Mouse (Mus musculus): ENCODE data around the gene Nsun7. TPM values are rescaled to one million over a fixed set of nuclear protein-coding genes. Genes with fewer than 3 reads are reported as not detected.

Nsun7 gene
- polyA plus RNA-seq, 1 experiment, result 56.5 TPM

GRCm38 (mm10) chr5:66279650-66280049, 20.0 kb downstream of the Nsun7 start:
- Histone ChIP-seq H3K4me1 (ENCODE audit: control insufficient read depth, insufficient read depth, low read length) (no peaks in the 10 kb centered on the region), H3K27me3 (ENCODE audit: control insufficient read depth, insufficient read depth, low read length) (no peaks in the 10 kb centered on the region), H3K36me3 (ENCODE audit: control insufficient read depth, insufficient read depth, low read length) (no peaks in the 10 kb centered on the region; the same call in 1 of the 2 replicates), H3K4me3 (ENCODE audit: control insufficient read depth, low read depth, low read length) (no peak overlapping the region), H3K27ac (ENCODE audit: control insufficient read depth, insufficient read depth, low read depth, low read length) (no peak overlapping the region)
- TF ChIP-seq POLR2A (IDR thresholded peaks at IDR 0.05; ENCODE audit: control insufficient read depth, low read depth, low read length) (no peak), CTCF (IDR thresholded peaks at IDR 0.05; ENCODE audit: control insufficient read depth, insufficient read depth, insufficient replicate concordance, low read depth, low read length) (no peak)

- no peaks in the 10 kb centered on the region for H3K4me1 ChIP-seq (ENCODE audit: control insufficient read depth, insufficient read depth, low read length)
- no peak overlapping the region for H3K4me3 ChIP-seq (ENCODE audit: control insufficient read depth, low read depth, low read length)
- H3K27ac ChIP-seq (ENCODE audit: control insufficient read depth, insufficient read depth, low read depth, low read length), result no peak overlapping the region
- TF ChIP-seq POLR2A (IDR thresholded peaks at IDR 0.05; ENCODE audit: control insufficient read depth, low read depth, low read length), result no peak
- no peak for TF ChIP-seq CTCF (IDR thresholded peaks at IDR 0.05; ENCODE audit: control insufficient read depth, insufficient read depth, insufficient replicate concordance, low read depth, low read length)
- H3K27me3 ChIP-seq (ENCODE audit: control insufficient read depth, insufficient read depth, low read length), result no peaks in the 10 kb centered on the region
- H3K36me3 ChIP-seq (ENCODE audit: control insufficient read depth, insufficient read depth, low read length), result no peaks in the 10 kb centered on the region; the same call in 1 of the 2 replicates
Measured at GRCm38 (mm10) chr5:66280742-66281141, 21.0 kb downstream of the Nsun7 start.

- no peak for TF ChIP-seq POLR2A (IDR thresholded peaks at IDR 0.05; ENCODE audit: control insufficient read depth, low read depth, low read length)
- no peak for TF ChIP-seq CTCF (IDR thresholded peaks at IDR 0.05; ENCODE audit: control insufficient read depth, insufficient read depth, insufficient replicate concordance, low read depth, low read length)
- Histone ChIP-seq H3K27me3 (ENCODE audit: control insufficient read depth, insufficient read depth, low read length) (no peaks in the 10 kb centered on the region), H3K27ac (ENCODE audit: control insufficient read depth, insufficient read depth, low read depth, low read length) (no peak overlapping the region), H3K4me3 (ENCODE audit: control insufficient read depth, low read depth, low read length) (no peak overlapping the region), H3K36me3 (ENCODE audit: control insufficient read depth, insufficient read depth, low read length) (no peaks in the 10 kb centered on the region), H3K4me1 (ENCODE audit: control insufficient read depth, insufficient read depth, low read length) (no peaks in the 10 kb centered on the region)
Measured at GRCm38 (mm10) chr5:66294106-66294625, 34.5 kb downstream of the Nsun7 start.

DNA sequence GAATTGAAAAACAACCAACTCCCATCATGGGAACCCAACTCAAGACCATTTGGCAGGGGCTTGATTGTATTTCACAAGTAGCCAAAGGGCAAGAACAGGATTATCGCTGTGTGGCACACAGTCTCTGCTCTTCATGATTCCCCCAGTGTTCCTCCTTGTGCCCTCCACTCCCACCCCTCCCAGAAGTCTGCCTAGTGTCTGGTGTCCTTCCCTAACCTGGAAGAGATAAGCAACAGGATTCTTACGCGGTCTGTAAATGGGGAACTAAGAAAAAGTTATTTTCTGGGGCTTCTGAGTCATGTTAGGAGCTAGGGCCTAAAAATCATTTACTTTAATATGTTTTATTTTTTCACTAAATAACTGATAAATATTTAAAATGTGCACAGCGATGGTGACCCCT, 35.3 kb downstream of the Nsun7 start:
- Histone ChIP-seq H3K36me3 (ENCODE audit: control insufficient read depth, insufficient read depth, low read length) (no peaks in the 10 kb centered on the region), H3K4me3 (ENCODE audit: control insufficient read depth, low read depth, low read length) (no peak overlapping the region), H3K27me3 (ENCODE audit: control insufficient read depth, insufficient read depth, low read length) (no peaks in the 10 kb centered on the region), H3K27ac (ENCODE audit: control insufficient read depth, insufficient read depth, low read depth, low read length) (no peak overlapping the region), H3K4me1 (ENCODE audit: control insufficient read depth, insufficient read depth, low read length) (no peaks in the 10 kb centered on the region)
- no peak for TF ChIP-seq POLR2A (IDR thresholded peaks at IDR 0.05; ENCODE audit: control insufficient read depth, low read depth, low read length)
- TF ChIP-seq CTCF (IDR thresholded peaks at IDR 0.05; ENCODE audit: control insufficient read depth, insufficient read depth, insufficient replicate concordance, low read depth, low read length), result no peak

DNA sequence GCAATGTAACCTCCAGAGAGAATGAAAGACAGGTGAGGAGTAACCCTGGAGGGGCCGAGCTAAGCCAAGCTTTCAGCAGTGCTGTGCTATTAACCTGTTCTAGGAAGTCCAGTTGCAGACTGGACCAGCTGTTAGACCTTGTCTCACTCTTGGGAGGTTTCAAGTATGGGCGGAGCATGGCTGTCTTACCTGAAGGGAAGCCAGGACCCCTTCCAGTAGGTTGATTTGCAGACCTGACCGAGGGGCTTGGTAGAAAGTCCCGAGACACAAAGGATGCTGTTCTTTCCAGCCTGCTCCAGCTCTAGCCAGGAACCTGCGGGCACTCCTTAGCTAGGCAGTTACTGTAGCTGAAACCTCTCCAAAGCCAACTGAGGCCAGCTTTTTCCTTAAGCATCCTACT, 36.4 kb downstream of the Nsun7 start:
- no peak overlapping the region for H3K27ac ChIP-seq (ENCODE audit: control insufficient read depth, insufficient read depth, low read depth, low read length)
- H3K36me3 ChIP-seq (ENCODE audit: control insufficient read depth, insufficient read depth, low read length), result no peaks in the 10 kb centered on the region
- no peaks in the 10 kb centered on the region for H3K27me3 ChIP-seq (ENCODE audit: control insufficient read depth, insufficient read depth, low read length)
- H3K4me1 ChIP-seq (ENCODE audit: control insufficient read depth, insufficient read depth, low read length), result no peaks in the 10 kb centered on the region
- H3K4me3 ChIP-seq (ENCODE audit: control insufficient read depth, low read depth, low read length), result no peak overlapping the region
- TF ChIP-seq CTCF (IDR thresholded peaks at IDR 0.05; ENCODE audit: control insufficient read depth, insufficient read depth, insufficient replicate concordance, low read depth, low read length) (no peak), POLR2A (IDR thresholded peaks at IDR 0.05; ENCODE audit: control insufficient read depth, low read depth, low read length) (no peak)

- Histone ChIP-seq H3K36me3 (ENCODE audit: control insufficient read depth, insufficient read depth, low read length) (no peaks in the 10 kb centered on the region), H3K4me1 (ENCODE audit: control insufficient read depth, insufficient read depth, low read length) (no peaks in the 10 kb centered on the region), H3K27me3 (ENCODE audit: control insufficient read depth, insufficient read depth, low read length) (no peaks in the 10 kb centered on the region), H3K27ac (ENCODE audit: control insufficient read depth, insufficient read depth, low read depth, low read length) (no peak overlapping the region), H3K4me3 (ENCODE audit: control insufficient read depth, low read depth, low read length) (no peak overlapping the region)
- TF ChIP-seq CTCF (IDR thresholded peaks at IDR 0.05; ENCODE audit: control insufficient read depth, insufficient read depth, insufficient replicate concordance, low read depth, low read length), result no peak
- TF ChIP-seq POLR2A (IDR thresholded peaks at IDR 0.05; ENCODE audit: control insufficient read depth, low read depth, low read length), result no peak
Measured at GRCm38 (mm10) chr5:66298856-66299255, 39.2 kb downstream of the Nsun7 start.

DNA sequence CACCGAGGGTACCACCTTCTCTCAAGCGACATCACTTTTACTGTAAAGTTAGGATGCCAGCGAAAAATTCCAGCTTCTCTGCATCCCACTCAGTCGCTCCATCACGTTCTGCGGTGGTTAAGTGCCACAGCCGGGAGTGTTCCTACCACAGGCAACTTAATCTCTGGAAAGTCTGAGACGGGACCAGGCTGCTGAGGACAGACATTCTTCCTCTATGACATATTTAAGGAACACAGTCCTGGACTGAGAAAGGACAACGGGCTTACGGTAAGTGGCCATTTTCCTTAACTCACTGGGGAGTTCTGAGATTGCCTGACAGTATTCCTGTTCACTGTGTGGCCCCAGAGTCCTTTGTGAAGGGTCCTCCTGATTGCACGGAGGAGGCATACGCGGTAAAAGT, 40.9 kb downstream of the Nsun7 start:
- Histone ChIP-seq H3K27ac (ENCODE audit: control insufficient read depth, insufficient read depth, low read depth, low read length) (no peak overlapping the region), H3K27me3 (ENCODE audit: control insufficient read depth, insufficient read depth, low read length) (no peaks in the 10 kb centered on the region), H3K36me3 (ENCODE audit: control insufficient read depth, insufficient read depth, low read length) (no peaks in the 10 kb centered on the region), H3K4me3 (ENCODE audit: control insufficient read depth, low read depth, low read length) (no peak overlapping the region), H3K4me1 (ENCODE audit: control insufficient read depth, insufficient read depth, low read length) (no peaks in the 10 kb centered on the region)
- TF ChIP-seq CTCF (IDR thresholded peaks at IDR 0.05; ENCODE audit: control insufficient read depth, insufficient read depth, insufficient replicate concordance, low read depth, low read length) (no peak), POLR2A (IDR thresholded peaks at IDR 0.05; ENCODE audit: control insufficient read depth, low read depth, low read length) (no peak)
